Mouse (Mus musculus): ENCODE data around the gene Atl1. TPM values are rescaled to one million over a fixed set of nuclear protein-coding genes. Genes with fewer than 3 reads are reported as not detected.

Atl1 gene
- polyA plus RNA-seq, 1 experiment, result 0.30 TPM

- Histone ChIP-seq H3K79me3 (ENCODE audit: low read depth) (peaks cover 88% of the 10 kb centered on the region), H3K4me3 (ENCODE audit: insufficient read depth, poor library complexity, severe bottlenecking) (no peak overlapping the region), H3K36me3 (ENCODE audit: control insufficient read depth, insufficient read depth) (peaks cover 94% of the 10 kb centered on the region), H3ac (ENCODE audit: control insufficient read depth, insufficient read length, low read depth) (no peak overlapping the region), H3K79me2 (ENCODE audit: control insufficient read depth, insufficient read depth) (peaks cover 99% of the 10 kb centered on the region), H3K27me3 (ENCODE audit: control insufficient read depth, insufficient read depth, insufficient read length) (no peaks in the 10 kb centered on the region)
- TF ChIP-seq USF1 (IDR thresholded peaks at IDR 0.05; ENCODE audit: low read depth) (no peak), CEBPB (IDR thresholded peaks at IDR 0.05; ENCODE audit: low read depth) (no peak), MYOG (IDR thresholded peaks at IDR 0.05; ENCODE audit: control insufficient read depth, extremely low read depth, insufficient read length) (no peak), CTCF (IDR thresholded peaks at IDR 0.05; ENCODE audit: control insufficient read depth, insufficient read depth, insufficient read length) (no peak)
These were observed 84.3 kb downstream of the Atl1 start for GRCm38 (mm10) chr12:69976688-69977087.

- H3K36me3 ChIP-seq (ENCODE audit: control insufficient read depth, insufficient read depth), result peaks cover 94% of the 10 kb centered on the region
- no peak for TF ChIP-seq MYOD1 (IDR thresholded peaks at IDR 0.05; ENCODE audit: control insufficient read depth, insufficient read length, low read depth)
- no peaks in the 10 kb centered on the region for H3K27me3 ChIP-seq (ENCODE audit: control insufficient read depth, insufficient read depth, insufficient read length)
- H3K4me3 ChIP-seq (ENCODE audit: insufficient read depth, poor library complexity, severe bottlenecking), result no peak overlapping the region
- no peak overlapping the region for H3ac ChIP-seq (ENCODE audit: control insufficient read depth, insufficient read length, low read depth)
- peaks cover 99% of the 10 kb centered on the region for H3K79me2 ChIP-seq (ENCODE audit: control insufficient read depth, insufficient read depth)
- H3K79me3 ChIP-seq (ENCODE audit: low read depth), result peaks cover 88% of the 10 kb centered on the region
These were observed 85.1 kb downstream of the Atl1 start for GRCm38 (mm10) chr12:69977376-69977998.

GRCm38 (mm10) chr12:69982874-69983273 is 90.5 kb downstream of the Atl1 start:
- H3K36me3 ChIP-seq (ENCODE audit: control insufficient read depth, insufficient read depth), result peaks cover 65% of the 10 kb centered on the region
- H3K27me3 ChIP-seq (ENCODE audit: control insufficient read depth, insufficient read depth, insufficient read length), result no peaks in the 10 kb centered on the region
- H3K4me3 ChIP-seq (ENCODE audit: insufficient read depth, poor library complexity, severe bottlenecking), result no peak overlapping the region
- no peak for TF ChIP-seq MYOD1 (IDR thresholded peaks at IDR 0.05; ENCODE audit: control insufficient read depth, insufficient read length, low read depth)
- no peak for TF ChIP-seq FOSL1 (IDR thresholded peaks at IDR 0.05; ENCODE audit: insufficient read depth, low read length, poor library complexity, severe bottlenecking)
- TF ChIP-seq MAX (IDR thresholded peaks at IDR 0.05), result no peak
- no peak for TF ChIP-seq MYOG (IDR thresholded peaks at IDR 0.05; ENCODE audit: control insufficient read depth, extremely low read depth, insufficient read length)
- TF ChIP-seq CTCF (IDR thresholded peaks at IDR 0.05; ENCODE audit: control insufficient read depth, insufficient read depth, insufficient read length), result no peak
- TF ChIP-seq USF1 (IDR thresholded peaks at IDR 0.05; ENCODE audit: low read depth), result no peak
- TF ChIP-seq CEBPB (IDR thresholded peaks at IDR 0.05; ENCODE audit: low read depth), result no peak
- no peak overlapping the region for H3ac ChIP-seq (ENCODE audit: control insufficient read depth, insufficient read length, low read depth)
- peaks cover 100% of the 10 kb centered on the region for H3K79me2 ChIP-seq (ENCODE audit: control insufficient read depth, insufficient read depth)
- peaks cover 84% of the 10 kb centered on the region for H3K79me3 ChIP-seq (ENCODE audit: low read depth)

GRCm38 (mm10) chr12:69985546-69985945 is 93.1 kb downstream of the Atl1 start:
- peaks cover 59% of the 10 kb centered on the region for H3K79me3 ChIP-seq (ENCODE audit: low read depth)

GRCm38 (mm10) chr12:69986241-69986762 is 93.9 kb downstream of the Atl1 start:
- TF ChIP-seq MAX (IDR thresholded peaks at IDR 0.05) (no peak), CEBPB (IDR thresholded peaks at IDR 0.05; ENCODE audit: low read depth) (no peak)
- Histone ChIP-seq H3ac (ENCODE audit: control insufficient read depth, insufficient read length, low read depth) (peak overlapping the region; percentile 93), H3K27me3 (ENCODE audit: control insufficient read depth, insufficient read depth, insufficient read length) (no peaks in the 10 kb centered on the region), H3K79me2 (ENCODE audit: control insufficient read depth, insufficient read depth) (peaks cover 68% of the 10 kb centered on the region), H3K4me3 (ENCODE audit: insufficient read depth, poor library complexity, severe bottlenecking) (peak overlapping the region; percentile 84), H3K79me3 (ENCODE audit: low read depth) (peaks cover 54% of the 10 kb centered on the region), H3K36me3 (ENCODE audit: control insufficient read depth, insufficient read depth) (peaks cover 34% of the 10 kb centered on the region)

More at GRCm38 (mm10) chr12:69985546-69985945, 93.1 kb downstream of the Atl1 start:
- H3K36me3 ChIP-seq (ENCODE audit: control insufficient read depth, insufficient read depth), result peaks cover 42% of the 10 kb centered on the region
- peak overlapping the region; percentile 1 for H3ac ChIP-seq (ENCODE audit: control insufficient read depth, insufficient read length, low read depth)
- peak overlapping the region; percentile 84 for H3K4me3 ChIP-seq (ENCODE audit: insufficient read depth, poor library complexity, severe bottlenecking)
- TF ChIP-seq MYOG (IDR thresholded peaks at IDR 0.05; ENCODE audit: control insufficient read depth, extremely low read depth, insufficient read length) (no peak), CEBPB (IDR thresholded peaks at IDR 0.05; ENCODE audit: low read depth) (no peak), MYOD1 (IDR thresholded peaks at IDR 0.05; ENCODE audit: control insufficient read depth, insufficient read length, low read depth) (no peak), FOSL1 (IDR thresholded peaks at IDR 0.05; ENCODE audit: insufficient read depth, low read length, poor library complexity, severe bottlenecking) (no peak), CTCF (IDR thresholded peaks at IDR 0.05; ENCODE audit: control insufficient read depth, insufficient read depth, insufficient read length) (no peak), MAX (IDR thresholded peaks at IDR 0.05) (no peak), USF1 (IDR thresholded peaks at IDR 0.05; ENCODE audit: low read depth) (no peak)
- H3K79me2 ChIP-seq (ENCODE audit: control insufficient read depth, insufficient read depth), result peaks cover 76% of the 10 kb centered on the region
- H3K27me3 ChIP-seq (ENCODE audit: control insufficient read depth, insufficient read depth, insufficient read length), result no peaks in the 10 kb centered on the region

GRCm38 (mm10) chr12:69986786-69987497 is 94.5 kb downstream of the Atl1 start, which contains the start of gene Sav1:
Gene Sav1, minus strand, starts transcription at chr12:69987002.
- H3ac ChIP-seq (ENCODE audit: control insufficient read depth, insufficient read length, low read depth), result peak within 1 kb of the TSS; percentile 93
- H3K79me3 ChIP-seq (ENCODE audit: low read depth), result peaks cover 47% of the 10 kb centered on the region
- peaks cover 29% of the 10 kb centered on the region for H3K36me3 ChIP-seq (ENCODE audit: control insufficient read depth, insufficient read depth)
- no peaks in the 10 kb centered on the region for H3K27me3 ChIP-seq (ENCODE audit: control insufficient read depth, insufficient read depth, insufficient read length)
- H3K79me2 ChIP-seq (ENCODE audit: control insufficient read depth, insufficient read depth), result peaks cover 62% of the 10 kb centered on the region
- H3K4me3 ChIP-seq (ENCODE audit: insufficient read depth, poor library complexity, severe bottlenecking), result peak within 1 kb of the TSS; percentile 84
- TF ChIP-seq USF1 (IDR thresholded peaks at IDR 0.05; ENCODE audit: low read depth), result no peak
- peak; percentile 81 for TF ChIP-seq MAX (IDR thresholded peaks at IDR 0.05)
